Mouse (Mus musculus): Measurements from ENCODE around the gene Sgip1. TPM values are rescaled to one million over a fixed set of nuclear protein-coding genes. Genes with fewer than 3 reads are reported as not detected.

Sgip1 gene
- polyA plus RNA-seq (2021): 0.44 TPM

DNA sequence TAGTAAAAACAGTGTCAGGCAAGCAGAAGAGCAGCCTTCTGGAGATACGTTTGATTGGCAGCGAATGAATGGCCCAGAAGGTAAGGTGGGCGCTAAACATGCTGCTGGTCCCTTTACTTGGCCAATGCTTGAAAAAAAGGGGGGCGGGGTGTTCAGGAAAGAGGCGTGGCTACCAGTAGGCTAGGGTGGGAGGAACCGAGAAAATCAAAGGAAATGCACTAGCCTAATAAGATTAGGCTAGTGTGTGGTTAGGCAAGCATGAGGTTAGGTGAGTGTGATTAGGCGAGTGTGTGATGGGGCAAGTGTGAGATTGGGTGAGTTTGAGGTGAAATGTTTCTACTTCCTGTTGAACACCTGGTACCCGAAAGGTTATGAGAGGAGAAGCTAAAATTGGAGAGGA is at the start of gene Sgip1:
TSS of gene Sgip1 (plus strand) at position 11 of the 400 bp plus-strand sequence.
- in situ Hi-C loops (cut with MboI; ENCODE audit: low pct_unique_long_range_greater_than_20kb): no loop called here
- CTCF ChIA-PET: interaction anchor here (0.9 kb wide), 1 partner anchor 12 kb away, joined by 3 read pairs; no protein-coding TSS in a partner anchor

DNA sequence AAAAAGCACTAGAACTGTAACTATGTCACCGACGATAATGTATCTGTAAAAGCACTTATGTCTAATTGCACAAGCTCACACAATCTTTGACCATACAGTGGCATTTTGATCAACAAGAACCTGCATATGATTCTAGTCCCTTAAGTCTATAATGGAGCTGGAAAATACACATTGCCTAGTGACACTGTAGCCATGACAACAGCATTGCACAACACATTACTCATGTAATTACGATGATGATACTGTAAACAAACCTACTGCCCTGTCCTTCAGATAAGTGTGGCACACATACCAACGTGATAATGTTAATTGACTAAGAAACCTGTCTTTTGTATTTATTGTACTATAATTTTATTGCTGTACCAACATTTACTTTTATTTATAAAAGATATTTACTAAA is 49.7 kb upstream of the Sgip1 start:
- no peak for TF ChIP-seq CTCF (IDR thresholded peaks at IDR 0.05)
- CTCF ChIA-PET: interaction anchor here (1.1 kb wide), 1 partner anchor 15 kb away, joined by 3 read pairs; no protein-coding TSS in a partner anchor
- H3K27me3 ChIP-seq: no peaks in the 10 kb centered on the region
- POLR2A ChIA-PET: no interaction called here
- DNase-seq (ENCODE audit: low read depth, low spot score): no peak
- in situ Hi-C loops (cut with MboI; ENCODE audit: low pct_unique_long_range_greater_than_20kb): no loop called here
- ATAC-seq: no peak

More for the DNA sequence above, at the start of gene Sgip1:
- H3K27me3 ChIP-seq: no peaks in the 10 kb centered on the region
- POLR2A ChIA-PET: no interaction called here
- DNase-seq (ENCODE audit: low read depth, low spot score) (no peak), ATAC-seq (no peak)
- no peak for TF ChIP-seq CTCF (IDR thresholded peaks at IDR 0.05)

DNA sequence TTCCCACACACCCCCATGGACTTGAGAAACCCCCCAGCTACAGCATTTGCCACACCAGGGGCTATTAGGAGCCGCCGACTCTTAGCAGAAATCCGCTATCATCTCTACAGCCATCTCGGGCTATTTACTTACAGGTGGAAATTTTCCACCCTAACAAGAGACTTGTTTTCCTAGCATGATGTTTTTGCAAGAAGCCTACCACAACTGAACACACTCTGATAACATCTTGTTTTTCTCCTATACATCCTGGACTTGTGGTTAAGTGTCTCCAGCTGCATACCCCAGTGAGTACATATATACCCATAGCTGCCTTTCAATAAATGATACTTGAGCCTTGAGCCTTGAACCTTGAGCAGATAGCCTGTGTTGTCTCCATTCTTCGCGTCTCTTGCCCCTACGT is 43.1 kb upstream of the Sgip1 start:
- in situ Hi-C loops (cut with MboI; ENCODE audit: low pct_unique_long_range_greater_than_20kb): no loop called here
- POLR2A ChIA-PET: no interaction called here
- ATAC-seq (no peak), DNase-seq (ENCODE audit: low read depth, low spot score) (no peak)
- TF ChIP-seq CTCF (IDR thresholded peaks at IDR 0.05): no peak
- H3K27me3 ChIP-seq: no peaks in the 10 kb centered on the region
- CTCF ChIA-PET: interaction anchor here (1.3 kb wide), 1 partner anchor 15 kb away, joined by 4 read pairs; no protein-coding TSS in a partner anchor

DNA sequence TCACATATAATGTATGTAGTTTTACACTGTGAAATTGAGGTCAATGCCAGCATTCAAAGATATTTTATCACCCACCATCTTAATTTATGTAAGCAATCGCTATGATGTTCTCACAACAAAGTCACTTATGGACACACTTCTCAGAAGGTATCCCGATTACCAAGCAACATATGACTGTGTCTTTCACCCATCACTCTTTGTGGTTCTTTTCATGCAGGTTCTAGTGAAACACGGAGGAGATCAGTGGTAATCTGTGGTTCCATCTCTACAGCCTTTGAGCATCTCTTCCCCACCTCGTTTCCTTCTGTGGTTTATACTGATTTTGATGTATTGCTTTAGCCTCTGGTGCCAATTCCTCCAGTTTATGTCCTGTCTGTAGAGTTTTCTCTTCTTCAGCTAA is 29.4 kb upstream of the Sgip1 start:
- ATAC-seq: no peak
- CTCF ChIA-PET: interaction anchor here (1.3 to 1.5 kb wide), 2 partner anchors 13 to 22 kb away, joined by 3 read pairs; no protein-coding TSS in a partner anchor
- POLR2A ChIA-PET: no interaction called here
- TF ChIP-seq CTCF (IDR thresholded peaks at IDR 0.05): no peak
- DNase-seq (ENCODE audit: low read depth, low spot score): no peak
- in situ Hi-C loops (cut with MboI; ENCODE audit: low pct_unique_long_range_greater_than_20kb): loop anchor here (10.0 kb wide), 1 partner anchor 253 kb away; no protein-coding TSS in a partner anchor
- peaks cover 5% of the 10 kb centered on the region for H3K27me3 ChIP-seq

DNA sequence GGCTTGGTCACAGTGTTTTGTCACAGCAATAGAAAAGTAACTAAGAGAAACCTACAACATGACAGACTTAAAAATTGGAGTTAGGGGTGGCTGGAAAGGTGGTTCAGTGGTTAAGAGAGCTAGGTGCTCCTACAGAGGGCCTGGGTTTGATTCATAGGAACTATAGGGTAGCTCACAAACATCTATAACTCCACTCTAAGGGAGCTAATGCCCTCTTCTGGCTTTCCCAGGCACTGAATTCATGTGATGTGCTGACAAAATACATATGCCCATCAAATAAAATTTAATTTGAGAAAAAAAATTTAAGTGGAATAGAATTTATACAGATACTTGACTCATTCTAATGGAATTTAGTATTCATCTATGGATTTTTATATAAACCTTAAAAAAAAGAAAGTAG is 25.6 kb upstream of the Sgip1 start:
- in situ Hi-C loops (cut with MboI; ENCODE audit: low pct_unique_long_range_greater_than_20kb): loop anchor here (10.0 kb wide), 1 partner anchor 249 kb away; no protein-coding TSS in a partner anchor

DNA sequence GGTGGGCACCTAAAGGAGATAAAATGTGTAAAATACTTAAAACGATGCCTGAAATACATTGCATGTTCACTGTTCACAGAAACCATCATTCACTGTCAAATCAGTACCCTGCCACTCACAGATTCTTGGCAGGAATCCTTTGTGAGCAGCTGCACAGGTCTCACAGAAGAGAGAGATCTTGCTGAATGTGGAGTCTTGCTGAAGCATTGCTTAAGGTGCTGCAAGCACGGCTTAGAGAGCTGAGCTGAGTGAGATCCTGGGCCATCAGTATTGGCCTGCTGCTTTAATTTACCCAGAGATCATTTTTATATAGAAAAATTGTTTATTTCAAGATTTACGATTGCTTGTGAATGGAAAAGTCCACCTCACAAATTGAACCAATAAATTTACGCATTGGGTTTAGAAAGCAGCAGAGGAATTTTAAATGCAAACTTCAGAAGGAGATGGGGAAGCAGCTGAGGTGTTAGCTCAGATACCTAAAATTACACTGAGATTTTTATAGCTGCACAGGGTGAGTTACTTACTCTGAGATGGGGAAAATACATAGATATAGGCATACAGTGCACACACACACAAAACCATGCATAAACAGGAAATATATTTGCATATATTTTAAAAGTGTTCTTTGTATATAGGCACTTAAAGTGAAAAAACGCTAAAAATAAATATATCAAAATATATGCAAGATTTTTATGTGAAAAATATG is 23.8 kb upstream of the Sgip1 start:
- TF ChIP-seq CTCF (IDR thresholded peaks at IDR 0.05): no peak
- no peak for ATAC-seq
- H3K27me3 ChIP-seq: peaks cover 7% of the 10 kb centered on the region
- ChIA-PET POLR2A (no interaction called here), CTCF (interaction anchor here (0.6 to 1.3 kb wide), 2 partner anchors 25 to 35 kb away, joined by 3 to 4 read pairs; no protein-coding TSS in a partner anchor)
- DNase-seq (ENCODE audit: low read depth, low spot score): no peak
- in situ Hi-C loops (cut with MboI; ENCODE audit: low pct_unique_long_range_greater_than_20kb): loop anchor here (10.0 kb wide), 1 partner anchor 248 kb away; no protein-coding TSS in a partner anchor

More for the DNA sequence above, 25.6 kb upstream of the Sgip1 start:
- POLR2A ChIA-PET: no interaction called here
- peak; percentile 24 for TF ChIP-seq CTCF (IDR thresholded peaks at IDR 0.05)
- CTCF ChIA-PET: no interaction called here
- DNase-seq (ENCODE audit: low read depth, low spot score) (no peak), ATAC-seq (no peak)
- peaks cover 7% of the 10 kb centered on the region for H3K27me3 ChIP-seq

DNA sequence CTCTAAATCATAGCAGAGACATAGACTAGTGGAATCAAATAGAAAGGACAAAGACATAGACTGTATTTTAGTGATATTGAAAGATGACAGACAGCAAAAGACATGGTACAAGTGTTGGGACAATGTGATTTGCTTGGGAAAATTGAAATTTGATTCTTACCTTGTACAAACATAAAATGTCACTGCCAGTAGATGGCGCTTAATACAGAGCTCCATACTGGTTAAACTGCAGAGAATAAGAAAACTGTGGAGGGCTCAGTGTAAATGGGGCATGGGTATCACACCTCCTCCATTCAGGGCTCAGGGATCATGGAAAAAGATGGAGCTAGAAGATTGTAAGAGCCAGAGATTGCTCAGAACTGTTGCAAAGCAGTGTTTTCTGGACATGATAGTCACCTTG is 21.6 kb upstream of the Sgip1 start:
- in situ Hi-C loops (cut with MboI; ENCODE audit: low pct_unique_long_range_greater_than_20kb): loop anchor here (10.0 kb wide), 1 partner anchor 245 kb away; no protein-coding TSS in a partner anchor
- H3K27me3 ChIP-seq: peaks cover 7% of the 10 kb centered on the region
- CTCF ChIA-PET: interaction anchor here (1.1 to 1.9 kb wide), 5 partner anchors 10 to 54 kb away, joined by 3 to 4 read pairs (median 4); no protein-coding TSS in a partner anchor
- POLR2A ChIA-PET: no interaction called here
- DNase-seq (ENCODE audit: low read depth, low spot score) (no peak), ATAC-seq (no peak)
- TF ChIP-seq CTCF (IDR thresholded peaks at IDR 0.05): peak; percentile 42

DNA sequence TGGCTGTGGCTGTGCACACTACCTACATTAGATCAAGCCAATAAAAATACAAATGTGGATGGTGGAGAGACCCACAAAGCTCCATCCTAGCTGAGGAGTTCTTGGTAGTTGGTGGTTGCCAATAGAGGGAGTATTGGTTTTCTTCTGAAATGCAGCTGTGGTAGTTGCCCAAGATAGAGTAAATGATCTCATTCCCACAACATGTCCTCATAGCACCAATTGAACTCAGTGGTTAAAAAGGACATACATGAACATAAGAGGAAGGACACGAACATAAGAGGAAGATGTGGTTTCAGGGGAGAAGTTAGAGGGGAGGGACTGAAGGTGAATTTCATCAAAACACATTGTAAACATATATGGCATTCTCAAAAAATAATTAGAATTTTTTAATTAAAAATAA is 21.1 kb upstream of the Sgip1 start:
- ATAC-seq (no peak), DNase-seq (ENCODE audit: low read depth, low spot score) (no peak)
- no peak for TF ChIP-seq CTCF (IDR thresholded peaks at IDR 0.05)
- CTCF ChIA-PET: interaction anchor here (1.1 to 1.9 kb wide), 5 partner anchors 10 to 54 kb away, joined by 3 to 4 read pairs (median 4); no protein-coding TSS in a partner anchor
- in situ Hi-C loops (cut with MboI; ENCODE audit: low pct_unique_long_range_greater_than_20kb): loop anchor here (10.0 kb wide), 1 partner anchor 245 kb away; no protein-coding TSS in a partner anchor
- POLR2A ChIA-PET: no interaction called here
- H3K27me3 ChIP-seq: peaks cover 7% of the 10 kb centered on the region

DNA sequence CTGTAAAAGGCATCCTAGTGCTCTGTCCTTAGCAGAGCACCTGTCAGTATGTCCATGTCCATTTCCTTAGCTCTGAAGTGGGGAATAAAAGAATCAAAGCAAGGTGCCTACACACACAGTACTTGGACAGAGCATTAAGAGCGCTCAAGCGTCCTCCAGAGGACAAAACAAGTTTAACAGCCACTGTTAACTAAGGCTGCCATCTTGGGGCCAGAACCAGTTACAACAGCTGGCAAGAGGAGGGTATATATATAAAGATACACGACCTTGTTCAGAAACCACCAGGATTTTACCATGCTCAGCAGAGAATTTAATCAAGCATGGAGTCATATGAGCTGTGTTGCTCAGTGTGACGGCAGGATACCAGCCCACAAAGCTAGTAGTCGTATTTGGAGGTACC is 16.7 kb upstream of the Sgip1 start:
- TF ChIP-seq CTCF (IDR thresholded peaks at IDR 0.05): peak; percentile 16
- POLR2A ChIA-PET: no interaction called here
- in situ Hi-C loops (cut with MboI; ENCODE audit: low pct_unique_long_range_greater_than_20kb): no loop called here

DNA sequence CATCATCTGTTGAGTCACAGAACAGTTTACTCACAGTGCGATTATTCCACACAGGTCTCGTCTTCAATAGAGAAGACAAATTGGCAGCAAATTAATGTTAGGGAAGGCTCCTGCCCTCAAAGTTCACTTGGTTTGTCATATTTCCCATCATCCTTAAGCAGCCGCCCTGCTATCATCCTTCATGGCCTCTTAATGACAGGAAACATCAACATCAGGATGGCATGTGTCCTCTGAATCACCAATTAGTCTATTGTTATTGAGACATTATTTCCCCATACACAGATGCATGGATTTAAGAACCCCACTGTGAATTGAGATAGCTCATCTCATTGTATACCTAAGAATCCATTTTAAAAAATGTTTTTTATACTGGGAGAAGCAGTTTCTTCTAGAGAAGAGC is 10.1 kb upstream of the Sgip1 start:
- ATAC-seq: no peak
- POLR2A ChIA-PET: no interaction called here
- no peak for DNase-seq (ENCODE audit: low read depth, low spot score)
- CTCF ChIA-PET: no interaction called here
- TF ChIP-seq CTCF (IDR thresholded peaks at IDR 0.05): no peak
- H3K27me3 ChIP-seq: no peaks in the 10 kb centered on the region
- in situ Hi-C loops (cut with MboI; ENCODE audit: low pct_unique_long_range_greater_than_20kb): no loop called here

More for the DNA sequence above, 16.7 kb upstream of the Sgip1 start:
- no peaks in the 10 kb centered on the region for H3K27me3 ChIP-seq
- CTCF ChIA-PET: interaction anchor here (1.0 kb wide), 1 partner anchor 10 kb away, joined by 3 read pairs; no protein-coding TSS in a partner anchor
- DNase-seq (ENCODE audit: low read depth, low spot score): no peak
- ATAC-seq: no peak

DNA sequence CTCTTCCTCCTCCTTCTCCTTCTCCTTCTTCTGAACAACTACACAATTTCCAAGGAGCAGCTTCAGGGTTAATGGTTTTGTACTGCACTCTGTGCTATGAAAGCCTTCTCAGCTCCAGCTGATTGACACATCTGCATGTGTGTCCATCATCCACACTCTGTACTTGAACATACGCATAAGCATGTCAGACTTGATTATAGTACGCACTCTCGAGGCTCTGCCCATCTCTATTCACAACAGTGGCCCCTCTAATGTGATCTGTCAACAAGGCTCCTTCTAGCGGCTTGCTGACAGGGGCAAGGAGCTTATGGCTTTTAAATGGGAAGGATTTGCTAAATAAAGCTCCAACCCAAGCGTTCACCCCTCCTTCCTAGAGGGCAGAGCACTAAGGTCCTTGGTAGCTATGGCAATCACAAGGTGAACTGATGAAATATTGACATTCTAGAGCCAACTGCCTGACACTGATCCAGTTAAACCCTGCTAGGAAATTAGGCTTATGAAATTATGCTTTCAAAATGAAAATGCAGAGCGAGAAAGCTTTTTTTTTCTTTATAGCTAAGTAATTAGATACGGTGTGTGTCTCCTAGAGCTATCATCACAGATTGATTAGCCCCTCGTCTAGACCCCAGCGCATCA is 7.0 kb upstream of the Sgip1 start:
- in situ Hi-C loops (cut with MboI; ENCODE audit: low pct_unique_long_range_greater_than_20kb): no loop called here
- no peak for DNase-seq (ENCODE audit: low read depth, low spot score)
- no peaks in the 10 kb centered on the region for H3K27me3 ChIP-seq
- CTCF ChIA-PET: interaction anchor here (1.2 to 1.4 kb wide), 3 partner anchors 9 to 15 kb away, joined by 3 to 4 read pairs (median 3); no protein-coding TSS in a partner anchor
- TF ChIP-seq CTCF (IDR thresholded peaks at IDR 0.05): no peak
- ATAC-seq: no peak
- POLR2A ChIA-PET: no interaction called here
